Mouse (Mus musculus) olfactory bulb, adult 2 months (tissue): Measurements from ENCODE around the gene Tmem163.

ENCODE experiments used
- CTCF ChIP-seq: fragments of 200-500 bp; IDR thresholded peaks from 2 replicates; pipeline ENCODE4 v1.5.1; 2012; ENCODE audit warnings: low read depth, mild to moderate bottlenecking, low read length, moderate library complexity; ENCODE audit not compliant: insufficient read depth
- POLR2A ChIP-seq: fragments of 200-500 bp; IDR thresholded peaks from 2 replicates; pipeline ENCODE4 v1.6.1; 2012; ENCODE audit warnings: mild to moderate bottlenecking, low read depth, low read length, moderate library complexity; ENCODE audit not compliant: insufficient read depth

DNA sequence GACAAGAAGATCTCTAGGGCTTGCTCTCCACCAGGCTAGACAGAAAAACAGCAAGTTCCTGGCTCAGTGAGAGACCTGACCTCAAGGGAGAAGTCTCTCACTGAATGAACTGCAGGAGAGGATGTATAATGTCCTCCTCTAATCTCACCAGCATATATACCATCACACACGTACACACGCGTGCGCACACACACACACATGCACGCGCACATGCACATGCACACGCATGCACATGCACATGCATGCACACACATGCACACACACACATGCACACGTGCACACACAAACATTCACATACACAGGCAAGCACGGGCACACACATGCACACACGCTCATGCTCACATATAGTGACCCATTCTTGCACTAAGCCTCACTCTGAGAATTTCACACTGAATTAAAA, 164.5 kb downstream of the Tmem163 start:
- no peak for TF ChIP-seq CTCF
- TF ChIP-seq POLR2A, result no peak
